Mouse (Mus musculus) CH12.LX (cell line): Measurements from ENCODE around the gene Senp7. TPM values are rescaled to one million over a fixed set of nuclear protein-coding genes. Genes with fewer than 3 reads are reported as not detected.

ENCODE experiments used
- DNase-seq: peaks from one replicate; pipeline ENCODE4 v3.0.0-alpha.2; 2013; ENCODE audit errors: extremely low read depth
- H3K27ac ChIP-seq: 2 replicates; pipeline ENCODE4 v1.5.1; 2012; ENCODE audit warnings: low read depth, mild to moderate bottlenecking, control low read depth, moderate library complexity; ENCODE audit not compliant: insufficient read depth
- H3K27me3 ChIP-seq: replicated peaks from 2 replicates; pipeline ENCODE3; 2012; ENCODE audit warnings: inconsistent platforms
- H3K36me3 ChIP-seq, 2 experiments: replicated peaks in 1 of 2; 2 replicates each; pipeline versions ENCODE3 to v1.6.1; 2012; ENCODE audit warnings: inconsistent platforms in 1 of 2, low read length in 1 of 2, mild to moderate bottlenecking in 1 of 2, mixed read lengths in 1 of 2, moderate library complexity in 1 of 2; ENCODE audit not compliant: control insufficient read depth in 1 of 2, insufficient read depth in 1 of 2
- H3K4me1 ChIP-seq, 2 experiments: 2 replicates each; pipeline ENCODE4 v1.6.1; 2012; ENCODE audit warnings: inconsistent platforms in 1 of 2, moderate library complexity in 1 of 2; ENCODE audit not compliant: insufficient read depth in 2 of 2, control insufficient read depth in 1 of 2
- H3K4me2 ChIP-seq: 2 replicates; pipeline ENCODE4 v1.6.1; 2012; ENCODE audit warnings: low read depth, mild to moderate bottlenecking, control low read depth; ENCODE audit not compliant: poor library complexity, insufficient read depth, severe bottlenecking
- H3K4me3 ChIP-seq, 3 experiments: fragments of 150-350 bp in 1 of 3; sonication (generic) in 1 of 3; replicated peaks in 1 of 3; 2 replicates each; pipeline versions ENCODE3 to v1.5.1; 2011 to 2012; ENCODE audit warnings: low read depth in 2 of 3, low read length in 2 of 3, mild to moderate bottlenecking in 2 of 3, moderate library complexity in 2 of 3, control low read depth in 1 of 3, improper control_type of control experiment in 1 of 3, inconsistent platforms in 1 of 3, mixed read lengths in 1 of 3; ENCODE audit not compliant: poor library complexity in 1 of 3
- H3K79me2 ChIP-seq: replicated peaks from 2 replicates; pipeline ENCODE4 v1.6.1; 2012; ENCODE audit warnings: mild to moderate bottlenecking, moderate library complexity; ENCODE audit not compliant: control insufficient read depth, poor library complexity, insufficient read depth, severe bottlenecking; ENCODE audit errors: extremely low read depth
- H3K9ac ChIP-seq: 2 replicates; pipeline ENCODE4 v1.6.1; 2012; ENCODE audit warnings: low read depth, mild to moderate bottlenecking, control low read depth, moderate library complexity; ENCODE audit not compliant: insufficient read depth
- H3K9me3 ChIP-seq: replicated peaks from 2 replicates; pipeline ENCODE3; 2012; ENCODE audit warnings: low read length, inconsistent platforms, mixed read lengths
- CHD1 ChIP-seq: IDR thresholded peaks from 2 replicates; pipeline ENCODE4 v1.6.1; 2012; ENCODE audit warnings: low read depth, low read length, improper control_type of control experiment, inconsistent platforms
- CTCF ChIP-seq, 2 experiments: IDR thresholded peaks in 1 of 2; conservative IDR thresholded peaks in 1 of 2; 2 replicates each; pipeline ENCODE4 v1.5.1; 2011 to 2012; ENCODE audit warnings: low read depth in 2 of 2, low read length in 2 of 2, improper control_type of control experiment in 1 of 2, inconsistent platforms in 1 of 2, mild to moderate bottlenecking in 1 of 2, moderate library complexity in 1 of 2
- EP300 ChIP-seq: IDR thresholded peaks from 2 replicates; pipeline ENCODE4 v1.6.1; 2011; ENCODE audit warnings: low read length, improper control_type of control experiment
- HCFC1 ChIP-seq: IDR thresholded peaks from 2 replicates; pipeline ENCODE4 v1.6.1; 2012; ENCODE audit warnings: low read depth, mild to moderate bottlenecking, inconsistent platforms, low read length, improper control_type of control experiment
- JUN ChIP-seq: IDR thresholded peaks from 2 replicates; pipeline ENCODE4 v1.6.1; 2011; ENCODE audit warnings: low read depth, mild to moderate bottlenecking, low read length, improper control_type of control experiment, moderate library complexity; ENCODE audit not compliant: insufficient read depth
- KAT2A ChIP-seq: IDR thresholded peaks from 2 replicates; pipeline ENCODE4 v1.6.1; 2012; ENCODE audit warnings: low read length, improper control_type of control experiment, inconsistent platforms; ENCODE audit not compliant: insufficient replicate concordance
- MAFK ChIP-seq: IDR thresholded peaks from 2 replicates; pipeline ENCODE4 v1.6.1; 2011; ENCODE audit warnings: low read length, improper control_type of control experiment; ENCODE audit not compliant: insufficient replicate concordance
- MAX ChIP-seq: IDR thresholded peaks from 2 replicates; pipeline ENCODE4 v1.6.1; 2011; ENCODE audit warnings: low read length, improper control_type of control experiment
- MXI1 ChIP-seq: IDR thresholded peaks from 2 replicates; pipeline ENCODE4 v1.6.1; 2011; ENCODE audit warnings: mild to moderate bottlenecking, low read depth, low read length, improper control_type of control experiment
- MYC ChIP-seq: IDR thresholded peaks from 2 replicates; pipeline ENCODE4 v1.6.1; 2011; ENCODE audit warnings: low read depth, mild to moderate bottlenecking, improper control_type of control experiment, low read length
- NRF1 ChIP-seq: IDR thresholded peaks from 2 replicates; pipeline ENCODE4 v1.6.1; 2014; ENCODE audit warnings: low read depth, mild to moderate bottlenecking, inconsistent platforms, low read length, improper control_type of control experiment, moderate library complexity
- POLR2AphosphoS2 ChIP-seq: IDR thresholded peaks from 2 replicates; pipeline ENCODE4 v1.6.1; 2011; ENCODE audit warnings: low read depth, low read length, improper control_type of control experiment
- RAD21 ChIP-seq: IDR thresholded peaks from 2 replicates; pipeline ENCODE4 v1.6.1; 2011; ENCODE audit warnings: low read depth, mild to moderate bottlenecking, low read length, improper control_type of control experiment, moderate library complexity
- SMC3 ChIP-seq: IDR thresholded peaks from 2 replicates; pipeline ENCODE4 v1.6.1; 2011; ENCODE audit warnings: low read depth, low read length, improper control_type of control experiment
- TBP ChIP-seq: conservative IDR thresholded peaks from 2 replicates; pipeline ENCODE4 v1.6.1; 2011; ENCODE audit warnings: low read depth, low read length, improper control_type of control experiment
- TCF12 ChIP-seq: IDR thresholded peaks from 2 replicates; pipeline ENCODE4 v1.6.1; 2014; ENCODE audit warnings: low read depth, mild to moderate bottlenecking, inconsistent platforms, low read length, improper control_type of control experiment
- USF1 ChIP-seq: IDR thresholded peaks from 2 replicates; pipeline ENCODE4 v1.6.1; 2014; ENCODE audit warnings: low read depth, mild to moderate bottlenecking, inconsistent platforms, low read length, improper control_type of control experiment
- ZKSCAN1 ChIP-seq: IDR thresholded peaks from 2 replicates; pipeline ENCODE4 v1.6.1; 2012; ENCODE audit warnings: low read depth, inconsistent platforms, low read length, improper control_type of control experiment, borderline replicate concordance
- ZMIZ1 ChIP-seq: IDR thresholded peaks from 2 replicates; pipeline ENCODE4 v1.6.1; 2012; ENCODE audit warnings: low read depth, mild to moderate bottlenecking, inconsistent platforms, low read length, improper control_type of control experiment
- ZNF384 ChIP-seq: IDR thresholded peaks from 2 replicates; pipeline ENCODE4 v1.6.1; 2012; ENCODE audit warnings: low read depth, low read length, improper control_type of control experiment, inconsistent platforms
- dilution Hi-C: fragments of 300-500 bp; cut with MboI; formaldehyde crosslinking; loops from 2 replicates; pipeline ENCODE4 v1.14.3; 2020; ENCODE audit warnings: low sequenced_read_pairs; ENCODE audit not compliant: extremely low pct_unique_long_range_greater_than_20kb, extremely low pct_ligation_motif_present
- in situ Hi-C: fragments of 300-500 bp; cut with MboI; formaldehyde crosslinking; loops from 3 replicates; pipeline ENCODE4 v1.14.3; 2019; ENCODE audit warnings: low sequenced_read_pairs, low pct_ligation_motif_present, low pct_unique_long_range_greater_than_20kb, mixed read lengths
- polyA plus RNA-seq: library from polyadenylated mRNA; unstranded; fragments of >175 nt; gene quantifications from 2 replicates; pipeline ENCODE4 v1.2.1, GENCODE M21; 2012; ENCODE audit warnings: low read depth; ENCODE audit not compliant: insufficient read length
- total RNA-seq, 2 experiments: library from RNA; depleted of rRNA; stranded (reverse); fragments of 300-350 nt in 1 of 2; fragments of >200 nt in 1 of 2; gene quantifications; 2 replicates each; pipeline ENCODE4 v1.2.3; 2012 to 2014

Gene Senp7
- total and polyA plus RNA-seq, 3 experiments, result 12.3 to 26.4 (median 15.5) TPM

- TF ChIP-seq POLR2AphosphoS2 (peak; percentile 79; the same call in 1 of the 2 replicates), EP300 (no peak), ZKSCAN1 (no peak), TCF12 (peak; percentile 97)
Measured at GRCm38 (mm10) chr16:56029661-56030082, 18.5 kb upstream of the Senp7 start, which contains the start of gene Pcnp (continued).

- H3K9ac ChIP-seq, result no peak overlapping the region
- peaks cover 15 to 63% of the 10 kb centered on the region in 2 experiments for H3K4me1 ChIP-seq
- no peak overlapping the region for H3K4me3 ChIP-seq
- dilution Hi-C loops (no loop called here), in situ Hi-C loops (loop anchor here (5.0 kb wide), 1 partner anchor 33 kb away; no protein-coding TSS in a partner anchor)
- peaks cover 19 to 49% of the 10 kb centered on the region in 2 experiments for H3K36me3 ChIP-seq
- TF ChIP-seq TBP (no peak), KAT2A (no peak), MAFK (no peak), HCFC1 (no peak), ZMIZ1 (no peak), SMC3 (no peak), USF1 (no peak), MAX (no peak), JUN (no peak), MYC (no peak), ZKSCAN1 (no peak), NRF1 (no peak), POLR2AphosphoS2 (no peak), ZNF384 (no peak), MXI1 (no peak), TCF12 (no peak), CTCF (conservative IDR thresholded peaks at IDR 0.05 in 1 of 2, IDR thresholded peaks at IDR 0.05 in 1 of 2; ENCODE audit: low read depth in 2 of 2, low read length in 2 of 2) (no peak), CHD1 (no peak), RAD21 (no peak)
- H3K79me2 ChIP-seq, result peaks cover 54% of the 10 kb centered on the region
- no peaks in the 10 kb centered on the region for H3K9me3 ChIP-seq
- no peak for DNase-seq
- no peak overlapping the region for H3K27ac ChIP-seq
- no peaks in the 10 kb centered on the region for H3K27me3 ChIP-seq
- no peak overlapping the region for H3K4me2 ChIP-seq
Measured at GRCm38 (mm10) chr16:56034566-56034965, 13.6 kb upstream of the Senp7 start.
